Mouse (Mus musculus): ENCODE results near the gene Gpsm3. TPM values are rescaled to one million over a fixed set of nuclear protein-coding genes. Genes with fewer than 3 reads are reported as not detected.
A peak's percentile ranks its signal among the peaks of the same experiment; 100 is the strongest.

Gpsm3 gene
- polyA plus RNA-seq, 1 experiment from 2014 or later: 7.8 TPM

GRCm38 (mm10) chr17:34613054-34613645 is 23.5 kb downstream of the Gpsm3 start:
- no peak overlapping the region for H3K9ac ChIP-seq (ENCODE audit: low read length)
- DNase-seq (ENCODE audit: low spot score): no peak
- 82% methylated on average over 11 of the region's 11 CpGs for WGBS
- TF ChIP-seq CTCF (IDR thresholded peaks at IDR 0.05; ENCODE audit: low read depth) (no peak), EP300 (optimal IDR thresholded peaks at IDR 0.05) (no peak)
- no peak overlapping the region for H3K4me3 ChIP-seq (ENCODE audit: low read depth, low read length)
- no peaks in the 10 kb centered on the region for H3K27me3 ChIP-seq (ENCODE audit: control insufficient read depth, insufficient read depth, low read length)
- H3K4me1 ChIP-seq (replicated peaks; ENCODE audit: control insufficient read depth, insufficient read depth): 0 out of 2 replicates have a peak, but pooled peaks cover 2% of the 10 kb centered on the region
- no peak for ATAC-seq (ENCODE audit: low FRiP score, low TSS enrichment)
- no peak overlapping the region for H3K27ac ChIP-seq (replicated peaks)
- H3K9me3 ChIP-seq (ENCODE audit: control insufficient read depth, low read length): no peaks in the 10 kb centered on the region
- no peak overlapping the region for H3K4me2 ChIP-seq (replicated peaks; ENCODE audit: low read depth)
- peaks cover 35% of the 10 kb centered on the region for H3K36me3 ChIP-seq (ENCODE audit: control insufficient read depth, insufficient read depth, low read length)

- no peak overlapping the region for H3K4me2 ChIP-seq (replicated peaks; ENCODE audit: low read depth)
- H3K4me1 ChIP-seq (replicated peaks; ENCODE audit: control insufficient read depth, insufficient read depth): 0 out of 2 replicates have a peak, but pooled peaks cover under 1% of the 10 kb centered on the region
- H3K9me3 ChIP-seq (ENCODE audit: control insufficient read depth, low read length): no peaks in the 10 kb centered on the region
- no peak overlapping the region for H3K9ac ChIP-seq (ENCODE audit: low read length)
- peaks cover 35% of the 10 kb centered on the region for H3K36me3 ChIP-seq (ENCODE audit: control insufficient read depth, insufficient read depth, low read length)
- no peaks in the 10 kb centered on the region for H3K27me3 ChIP-seq (ENCODE audit: control insufficient read depth, insufficient read depth, low read length)
- no peak overlapping the region for H3K4me3 ChIP-seq (ENCODE audit: low read depth, low read length)
- TF ChIP-seq CTCF (IDR thresholded peaks at IDR 0.05; ENCODE audit: low read depth) (no peak), EP300 (optimal IDR thresholded peaks at IDR 0.05) (no peak)
- H3K27ac ChIP-seq (replicated peaks): no peak overlapping the region
- ATAC-seq (ENCODE audit: low FRiP score, low TSS enrichment) (no peak), DNase-seq (ENCODE audit: low spot score) (no peak)
- WGBS: 85% methylated on average over 10 of the region's 10 CpGs
Measured at GRCm38 (mm10) chr17:34613830-34614229, 24.2 kb downstream of the Gpsm3 start.

DNA sequence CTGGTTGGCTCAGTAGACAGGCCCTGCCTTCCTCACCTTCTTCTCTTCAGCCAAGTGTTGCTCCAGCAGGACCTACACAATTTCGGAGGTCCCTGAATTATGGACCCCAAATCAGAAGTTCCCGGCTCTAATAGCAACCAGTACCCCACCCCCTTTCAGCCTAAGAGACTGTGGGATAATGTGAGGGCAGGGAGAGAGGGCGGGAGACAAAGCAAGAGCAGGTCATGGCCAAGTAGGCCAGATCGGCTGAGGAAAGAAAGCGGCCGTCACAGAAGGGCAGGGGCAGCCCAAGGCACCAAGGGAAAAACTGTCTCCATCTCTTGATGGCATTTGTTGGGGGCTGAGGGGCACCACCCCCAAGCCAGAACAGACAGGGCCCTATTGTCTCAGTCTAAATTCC is 26.3 kb downstream of the Gpsm3 start, which contains the start of gene Egfl8:
Gene Egfl8, minus strand, starts transcription at position 101 of the 400 bp plus-strand sequence.
- H3K27me3 ChIP-seq (ENCODE audit: control insufficient read depth, insufficient read depth, low read length): no peaks in the 10 kb centered on the region
- no peaks in the 10 kb centered on the region for H3K9me3 ChIP-seq (ENCODE audit: control insufficient read depth, low read length)
- H3K9ac ChIP-seq (ENCODE audit: low read length): no peak within 1 kb of the TSS
- DNase-seq (ENCODE audit: low spot score) (no peak), ATAC-seq (ENCODE audit: low FRiP score, low TSS enrichment) (no peak)
- H3K4me3 ChIP-seq (ENCODE audit: low read depth, low read length): no peak within 1 kb of the TSS
- H3K27ac ChIP-seq (replicated peaks): no peak within 1 kb of the TSS
- no peak within 1 kb of the TSS for H3K4me2 ChIP-seq (replicated peaks; ENCODE audit: low read depth)
- H3K36me3 ChIP-seq (ENCODE audit: control insufficient read depth, insufficient read depth, low read length): peaks cover 31% of the 10 kb centered on the region
- no peaks in the 10 kb centered on the region for H3K4me1 ChIP-seq (replicated peaks; ENCODE audit: control insufficient read depth, insufficient read depth)
- WGBS: 82% methylated on average over 6 of the region's 6 CpGs
- no peak for TF ChIP-seq EP300 (optimal IDR thresholded peaks at IDR 0.05)
- TF ChIP-seq CTCF (IDR thresholded peaks at IDR 0.05; ENCODE audit: low read depth): no peak

GRCm38 (mm10) chr17:34618999-34619398 is 29.4 kb downstream of the Gpsm3 start:
- peak; percentile 69 for DNase-seq (ENCODE audit: low spot score)
- Histone ChIP-seq H3K9me3 (ENCODE audit: control insufficient read depth, low read length) (no peaks in the 10 kb centered on the region), H3K9ac (ENCODE audit: low read length) (no peak overlapping the region), H3K27ac (replicated peaks) (no peak overlapping the region), H3K4me1 (replicated peaks; ENCODE audit: control insufficient read depth, insufficient read depth) (no peaks in the 10 kb centered on the region), H3K27me3 (ENCODE audit: control insufficient read depth, insufficient read depth, low read length) (no peaks in the 10 kb centered on the region), H3K36me3 (ENCODE audit: control insufficient read depth, insufficient read depth, low read length) (peaks cover 12% of the 10 kb centered on the region), H3K4me2 (replicated peaks; ENCODE audit: low read depth) (no peak overlapping the region), H3K4me3 (ENCODE audit: low read depth, low read length) (no peak overlapping the region)
- peak; percentile 31; the same call in 1 of the 2 replicates for ATAC-seq (ENCODE audit: low FRiP score, low TSS enrichment)
- 20% methylated on average over 6 of the region's 6 CpGs for WGBS
- TF ChIP-seq CTCF (IDR thresholded peaks at IDR 0.05; ENCODE audit: low read depth) (peak; percentile 84), EP300 (optimal IDR thresholded peaks at IDR 0.05) (no peak)

DNA sequence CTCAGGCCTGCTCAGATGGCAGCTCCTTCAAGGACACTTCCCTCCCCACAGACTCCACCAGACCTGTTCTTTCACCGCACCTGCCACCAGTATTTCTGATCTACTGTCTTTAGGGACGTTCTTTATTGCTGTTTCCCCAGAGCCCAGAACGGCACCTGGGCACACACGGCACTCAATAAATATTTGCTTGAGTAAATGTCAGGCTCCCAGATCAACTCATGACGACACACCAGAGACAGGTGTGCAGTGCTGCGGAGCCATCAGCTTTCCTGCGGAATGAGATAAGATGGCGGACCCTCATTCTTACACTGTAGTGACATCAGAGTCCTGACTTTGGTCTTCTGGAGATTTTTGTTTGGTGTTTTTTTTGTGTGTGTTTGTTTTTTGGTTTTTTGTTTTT is 31.4 kb downstream of the Gpsm3 start:
- H3K9me3 ChIP-seq (ENCODE audit: control insufficient read depth, low read length): no peaks in the 10 kb centered on the region
- DNase-seq (ENCODE audit: low spot score) (no peak), ATAC-seq (ENCODE audit: low FRiP score, low TSS enrichment) (no peak)
- H3K4me1 ChIP-seq (replicated peaks; ENCODE audit: control insufficient read depth, insufficient read depth): no peaks in the 10 kb centered on the region
- TF ChIP-seq CTCF (IDR thresholded peaks at IDR 0.05; ENCODE audit: low read depth) (no peak), EP300 (optimal IDR thresholded peaks at IDR 0.05) (no peak)
- H3K36me3 ChIP-seq (ENCODE audit: control insufficient read depth, insufficient read depth, low read length): peaks cover 10% of the 10 kb centered on the region; the same call in 1 of the 2 replicates
- H3K27me3 ChIP-seq (ENCODE audit: control insufficient read depth, insufficient read depth, low read length): no peaks in the 10 kb centered on the region
- H3K9ac ChIP-seq (ENCODE audit: low read length): no peak overlapping the region
- H3K27ac ChIP-seq (replicated peaks): no peak overlapping the region
- WGBS: 59% methylated on average over 8 of the region's 8 CpGs
- no peak overlapping the region for H3K4me2 ChIP-seq (replicated peaks; ENCODE audit: low read depth)
- no peak overlapping the region for H3K4me3 ChIP-seq (ENCODE audit: low read depth, low read length)

DNA sequence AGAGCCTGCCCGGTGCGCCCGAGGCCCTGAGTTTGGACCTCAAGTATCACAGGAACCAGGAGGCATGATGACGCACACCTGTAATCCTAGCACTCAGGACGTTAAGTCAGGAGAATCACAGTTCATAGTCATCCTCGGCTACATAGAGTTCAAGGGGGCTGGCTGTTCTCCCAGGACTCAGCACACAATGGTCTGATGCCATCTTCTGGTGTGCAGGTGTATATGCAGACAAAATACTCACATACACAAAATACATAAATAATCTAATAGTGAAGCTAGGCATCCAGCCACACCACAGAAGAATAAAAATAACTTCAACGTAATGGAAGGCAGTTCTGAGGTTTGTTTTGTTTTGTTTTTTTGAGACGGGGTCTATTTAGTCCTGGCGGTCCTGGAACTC is 33.6 kb downstream of the Gpsm3 start:
- DNase-seq (ENCODE audit: low spot score) (no peak), ATAC-seq (ENCODE audit: low FRiP score, low TSS enrichment) (no peak)
- Histone ChIP-seq H3K9ac (ENCODE audit: low read length) (no peak overlapping the region), H3K27me3 (ENCODE audit: control insufficient read depth, insufficient read depth, low read length) (no peaks in the 10 kb centered on the region), H3K4me1 (replicated peaks; ENCODE audit: control insufficient read depth, insufficient read depth) (peaks cover 3% of the 10 kb centered on the region; the same call in 1 of the 2 replicates), H3K4me3 (ENCODE audit: low read depth, low read length) (no peak overlapping the region), H3K36me3 (ENCODE audit: control insufficient read depth, insufficient read depth, low read length) (peaks cover 4% of the 10 kb centered on the region; the same call in 1 of the 2 replicates), H3K4me2 (replicated peaks; ENCODE audit: low read depth) (no peak overlapping the region), H3K27ac (replicated peaks) (no peak overlapping the region), H3K9me3 (ENCODE audit: control insufficient read depth, low read length) (no peaks in the 10 kb centered on the region)
- TF ChIP-seq CTCF (IDR thresholded peaks at IDR 0.05; ENCODE audit: low read depth) (peak; percentile 53), EP300 (optimal IDR thresholded peaks at IDR 0.05) (no peak)
- WGBS: 81% methylated on average over 9 of the region's 9 CpGs

Measured in stomach, postnatal 0 days (tissue).